Mouse (Mus musculus) brain, embryonic 14.5 days (tissue): Measurements from ENCODE around the gene Chmp6. TPM values are rescaled to one million over a fixed set of nuclear protein-coding genes. Genes with fewer than 3 reads are reported as not detected.

Source experiments
- DNase-seq: peaks from one replicate; pipeline ENCODE4 v3.0.0-alpha.2; 2011; ENCODE audit warnings: low read depth
- CTCF ChIP-seq: fragments of 200-500 bp; IDR thresholded peaks from 2 replicates; pipeline ENCODE4 v1.5.1; 2012; ENCODE audit warnings: inconsistent platforms, mild to moderate bottlenecking, moderate library complexity, borderline replicate concordance; ENCODE audit not compliant: insufficient read depth, insufficient read length; ENCODE audit errors: extremely low read depth
- POLR2A ChIP-seq: fragments of 200-500 bp; IDR thresholded peaks from 2 replicates; pipeline ENCODE4 v1.6.1; 2012; ENCODE audit warnings: mild to moderate bottlenecking, inconsistent platforms, borderline replicate concordance; ENCODE audit not compliant: poor library complexity, insufficient read depth, insufficient read length, severe bottlenecking; ENCODE audit errors: extremely low read depth
- polyA plus RNA-seq: library from polyadenylated mRNA; depleted of rRNA; stranded (reverse); fragments of >200 nt; gene quantifications from 2 replicates; pipeline ENCODE4 v1.2.3, GENCODE M21; 2012

The Chmp6 gene
- polyA plus RNA-seq, 1 experiment = 63.6 TPM

DNA sequence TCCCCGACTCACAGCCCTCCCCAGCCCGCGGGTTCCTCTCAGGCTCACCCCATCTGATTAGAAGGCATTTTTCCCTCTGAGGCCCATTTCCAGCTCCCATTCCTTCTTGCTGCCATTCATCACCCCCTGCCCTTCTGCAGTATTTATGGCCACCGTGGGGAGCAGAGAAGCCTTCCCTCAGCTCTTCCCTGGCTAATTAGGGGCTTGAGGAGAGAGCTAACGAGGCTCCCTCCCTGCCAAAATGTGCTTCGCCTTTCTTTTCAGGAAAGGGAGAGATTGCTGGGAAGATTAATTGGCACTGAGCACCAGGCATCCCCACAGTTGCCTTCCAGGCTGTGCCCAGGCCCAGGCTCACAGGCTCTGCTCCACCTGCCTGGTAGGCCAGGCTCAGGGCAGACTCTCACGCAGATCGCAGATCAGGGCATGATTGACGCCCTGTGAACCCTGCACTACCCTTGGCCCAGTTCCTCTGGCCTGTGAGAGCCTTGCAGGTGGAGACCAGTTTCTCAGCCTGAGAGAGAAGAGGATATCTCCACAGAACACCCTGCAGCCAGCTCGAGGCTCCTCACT lies 19.5 kb upstream of the Chmp6 start:
- TF ChIP-seq CTCF = no peak
- no peak for TF ChIP-seq POLR2A
- peak; percentile 92 for DNase-seq

DNA sequence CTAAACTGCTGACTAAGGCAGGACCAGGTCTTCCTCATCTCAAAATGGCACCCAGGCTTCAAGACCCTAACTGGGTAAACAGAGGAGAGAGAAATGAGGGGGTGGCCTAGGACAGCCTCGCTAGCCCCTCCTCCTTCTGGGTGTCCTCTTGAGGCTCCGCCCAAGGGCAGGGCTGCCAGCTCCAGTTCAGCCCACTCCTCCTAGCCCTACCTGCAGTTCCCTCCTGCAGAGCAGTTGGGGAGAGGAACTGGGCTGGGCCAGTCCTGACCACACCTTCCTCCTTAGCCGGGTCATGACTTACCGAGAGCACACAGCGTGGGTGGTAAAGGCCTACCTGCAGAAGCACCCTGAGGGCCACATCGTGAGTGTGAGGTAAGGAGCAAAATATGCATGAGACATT lies 18.6 kb upstream of the Chmp6 start:
- TF ChIP-seq POLR2A (no peak), CTCF (no peak)
- no peak for DNase-seq

DNA sequence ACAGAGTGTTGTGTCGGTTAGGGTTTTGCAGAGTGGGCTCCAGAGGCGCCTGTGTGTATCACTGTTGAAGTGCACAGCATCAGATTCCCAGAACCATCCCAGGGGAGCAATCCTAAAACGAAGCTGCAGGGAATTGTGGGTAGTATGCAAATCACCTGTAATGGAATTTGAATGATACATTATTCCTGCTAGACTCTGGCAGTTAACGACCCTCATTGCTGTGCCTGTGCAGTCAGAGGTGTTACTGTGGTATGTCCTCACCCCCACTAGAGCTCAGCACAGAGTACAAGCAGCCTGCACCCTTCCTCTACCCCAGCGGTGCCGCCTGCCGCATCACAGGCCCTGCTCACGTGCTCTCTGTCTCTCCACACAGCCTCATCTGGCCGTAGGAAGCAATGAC lies 16.2 kb upstream of the Chmp6 start:
- TF ChIP-seq POLR2A (no peak), CTCF (no peak)
- peak; percentile 70 for DNase-seq

DNA sequence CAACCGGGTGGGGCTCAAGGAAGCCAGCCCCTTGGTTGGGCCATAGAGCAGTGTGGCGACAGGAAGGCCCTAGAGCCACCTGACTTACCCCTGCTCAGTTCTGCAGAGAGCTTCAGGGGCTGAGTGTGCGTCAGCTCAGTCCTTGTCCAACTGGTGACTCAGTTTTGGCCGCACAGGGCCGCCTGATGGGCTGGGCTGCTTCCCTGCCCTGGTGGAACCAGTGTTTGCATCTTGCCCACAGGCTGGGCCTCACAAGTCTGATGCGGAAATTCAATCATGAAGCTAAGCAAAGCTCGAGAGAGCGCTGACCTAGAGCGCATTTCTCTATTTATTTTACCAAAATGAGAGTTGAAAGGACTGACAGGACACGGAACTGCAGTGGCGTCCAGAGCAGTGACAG lies 14.3 kb upstream of the Chmp6 start:
- DNase-seq = no peak
- TF ChIP-seq POLR2A (no peak), CTCF (no peak)

DNA sequence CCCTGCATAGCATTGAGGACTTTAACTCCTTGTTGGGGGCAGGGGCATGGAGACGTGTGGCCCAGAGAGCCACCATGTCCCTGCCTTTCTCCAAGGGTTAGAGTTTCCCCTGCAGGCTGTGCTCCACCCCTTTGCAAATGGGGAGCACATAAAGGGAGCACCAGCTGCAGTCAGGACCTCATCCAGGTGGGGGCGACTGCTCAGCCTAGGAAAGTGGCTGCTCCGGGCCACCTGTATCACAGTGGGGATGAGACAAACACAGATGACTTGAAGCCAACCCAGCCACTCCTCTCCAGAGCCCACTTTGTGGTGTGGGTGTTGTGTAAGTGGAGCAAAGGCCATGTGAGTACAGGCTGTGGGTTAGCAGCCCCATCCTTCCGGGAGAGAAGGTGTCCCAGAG lies 12.1 kb upstream of the Chmp6 start:
- TF ChIP-seq POLR2A = no peak
- TF ChIP-seq CTCF = no peak
- no peak for DNase-seq

DNA sequence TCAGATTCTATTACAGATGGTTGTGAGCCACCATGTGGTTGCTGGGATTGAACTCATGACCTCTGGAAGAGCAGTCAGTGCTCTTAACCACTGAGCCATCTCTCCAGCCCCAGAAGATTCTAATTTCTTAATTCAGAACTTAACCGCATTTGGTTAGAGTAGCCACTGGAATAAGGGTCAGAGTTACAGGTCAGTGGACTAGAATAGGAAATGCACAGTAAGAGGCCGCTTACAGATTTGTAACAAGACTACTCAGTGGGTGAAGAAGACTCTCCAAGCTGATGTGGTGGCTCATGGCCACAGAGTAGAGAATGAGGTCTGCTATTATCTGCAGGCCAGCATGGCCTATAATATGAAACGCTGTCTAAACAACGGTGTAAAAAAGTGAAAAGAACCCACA lies 10.3 kb upstream of the Chmp6 start:
- no peak for TF ChIP-seq POLR2A
- no peak for DNase-seq

DNA sequence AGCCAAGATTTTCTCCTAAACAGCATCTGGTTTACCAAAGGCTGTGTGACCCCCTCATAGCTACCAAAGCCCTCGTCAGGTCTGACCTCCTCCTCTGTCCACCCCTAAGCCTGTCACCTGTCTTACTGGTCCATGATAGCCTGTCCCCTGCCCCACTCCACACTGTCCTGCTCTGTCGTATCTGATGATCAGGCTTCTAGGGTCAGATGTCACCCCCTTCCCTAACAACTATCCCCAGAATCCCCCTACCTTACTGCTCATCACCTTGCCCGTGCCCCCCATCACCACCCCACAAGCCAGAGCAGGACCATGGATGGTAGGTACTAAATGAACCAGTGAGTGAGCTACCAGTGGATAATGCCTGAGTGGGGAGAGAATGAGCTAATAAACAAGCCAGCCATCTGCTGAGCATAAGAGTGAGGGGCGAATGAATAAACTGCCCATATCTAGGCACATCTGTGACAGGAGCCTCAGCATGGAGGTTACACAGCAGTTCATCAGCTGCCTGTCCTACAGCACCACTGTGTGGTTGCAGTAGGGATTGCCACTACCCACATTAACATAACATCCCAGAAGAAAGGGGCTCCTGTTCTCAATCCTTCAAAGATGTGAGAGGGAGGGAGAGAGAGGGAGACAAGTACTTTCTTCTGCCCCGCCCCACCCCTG lies 8.5 kb upstream of the Chmp6 start:
- DNase-seq = peak; percentile 88
- no peak for TF ChIP-seq POLR2A
- TF ChIP-seq CTCF = peak; percentile 91; the same call in 1 of the 2 replicates

DNA sequence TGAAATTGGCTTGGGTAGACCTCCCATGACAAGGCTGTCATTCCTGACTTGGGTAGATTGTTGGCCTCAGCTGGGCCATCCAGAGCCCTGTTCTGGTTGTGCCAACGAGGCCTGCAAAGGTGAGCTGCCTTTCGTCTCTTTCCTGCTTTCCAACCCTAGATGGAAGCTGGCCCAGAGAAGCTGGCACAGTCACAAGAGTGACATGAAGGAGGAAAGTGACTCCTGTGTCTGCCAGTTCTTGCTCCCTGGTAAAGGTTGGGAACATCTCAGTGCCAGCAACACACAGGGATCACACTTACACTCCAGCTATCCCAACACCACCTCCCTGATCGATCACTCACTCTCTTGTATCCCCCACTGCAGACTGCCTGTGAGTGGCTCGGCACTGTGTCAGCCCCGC lies 7.4 kb upstream of the Chmp6 start:
- TF ChIP-seq CTCF (no peak), POLR2A (no peak)
- no peak for DNase-seq

DNA sequence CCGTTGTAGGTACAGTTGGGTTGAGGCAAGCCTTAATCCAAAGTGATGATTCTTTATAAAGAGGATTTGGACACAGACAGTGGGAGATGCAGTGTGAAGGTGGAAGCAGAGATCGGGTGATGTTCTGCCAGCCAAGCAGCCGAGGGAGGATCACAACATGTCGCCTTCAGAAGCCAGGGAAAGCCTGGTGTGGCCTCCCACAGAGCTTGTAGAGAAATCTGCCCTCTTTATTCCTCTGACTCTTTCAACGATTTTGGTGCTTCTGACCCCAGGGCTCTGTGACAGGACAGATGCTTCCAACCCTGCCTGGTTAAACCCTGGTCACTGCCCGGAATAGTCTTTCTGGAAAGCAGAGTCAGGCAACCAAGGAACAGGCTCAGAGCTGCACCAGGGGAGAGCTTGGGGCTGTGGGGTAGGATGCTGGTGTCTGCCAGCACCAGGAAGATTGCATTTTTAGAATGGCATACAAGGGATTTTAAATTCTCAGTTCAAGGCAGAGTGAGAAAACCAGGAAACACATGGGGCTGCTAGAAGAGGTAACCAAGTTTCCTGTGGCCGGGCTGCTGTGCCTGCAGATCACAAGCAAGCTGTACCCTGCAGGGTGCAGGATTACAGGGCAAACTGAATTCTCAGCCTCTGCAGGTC lies 6.1 kb upstream of the Chmp6 start:
- DNase-seq = no peak
- no peak for TF ChIP-seq POLR2A
- no peak for TF ChIP-seq CTCF

DNA sequence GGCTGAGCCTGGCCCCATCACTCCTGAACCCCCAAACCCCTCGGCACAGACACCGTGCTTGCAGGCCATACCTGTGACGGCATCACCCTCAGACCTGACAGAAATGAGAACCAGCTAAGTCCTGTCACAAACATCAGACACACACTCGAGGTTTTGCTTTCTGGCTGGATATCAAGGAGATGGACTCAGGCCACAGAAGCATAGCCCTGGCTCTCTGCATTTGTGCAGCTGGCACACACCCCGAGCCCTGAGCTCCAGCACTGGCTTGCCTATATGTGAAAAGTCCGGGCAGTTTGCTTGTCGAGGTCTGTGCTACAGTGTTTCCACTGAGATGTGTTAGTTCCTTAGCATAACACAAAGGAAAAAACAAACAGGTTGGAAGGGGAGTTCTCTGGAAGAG lies 5.5 kb upstream of the Chmp6 start:
- TF ChIP-seq CTCF (no peak), POLR2A (no peak)
- no peak for DNase-seq

DNA sequence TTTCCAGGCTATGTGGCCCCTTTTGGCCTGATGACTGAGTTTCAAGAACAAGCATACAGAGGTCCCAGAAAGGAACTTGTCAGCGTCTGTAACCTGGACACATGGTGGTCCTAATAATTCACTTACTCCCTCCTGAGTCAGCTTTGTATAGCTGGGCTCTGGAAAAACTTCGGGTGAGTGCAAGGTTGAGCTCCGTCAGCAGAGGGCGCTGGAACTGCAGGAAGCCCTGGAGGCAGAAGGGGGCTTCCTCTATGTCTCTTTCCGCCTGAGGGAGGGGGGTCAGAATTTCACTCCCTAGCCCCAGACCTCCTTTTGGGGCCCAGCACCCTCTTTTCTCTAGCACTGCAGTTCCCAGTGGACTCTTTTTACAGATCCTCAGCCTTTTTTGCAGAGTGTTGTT lies 3.8 kb upstream of the Chmp6 start:
- DNase-seq = peak; percentile 65

DNA sequence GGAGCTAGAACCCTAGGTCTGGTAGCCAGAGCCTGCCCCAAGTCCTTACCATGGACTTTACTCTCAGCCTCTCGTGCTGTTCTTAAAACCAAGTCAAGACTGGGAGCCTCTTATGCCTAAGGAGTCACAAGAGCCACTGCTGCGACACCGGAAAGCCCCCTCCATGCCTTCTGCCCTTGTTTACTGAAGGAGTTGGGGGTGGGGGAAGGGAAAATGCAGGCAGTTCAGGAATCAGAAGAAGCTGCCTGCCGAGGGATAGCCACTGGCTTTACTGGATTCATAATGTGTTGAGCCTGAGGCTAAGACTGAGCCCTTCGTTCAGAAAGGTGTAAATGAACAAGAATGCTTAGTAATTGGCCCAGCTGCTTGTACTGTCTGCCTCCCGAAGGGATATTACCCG lies 396 bp upstream of the Chmp6 start:
- DNase-seq = peak; percentile 59
- TF ChIP-seq POLR2A (no peak), CTCF (no peak)

More for the DNA sequence above, 3.8 kb upstream of the Chmp6 start:
- TF ChIP-seq POLR2A = no peak
- peak; percentile 87 for TF ChIP-seq CTCF
